Comparison of ENCODE assay signal across 9 mouse cellular contexts in genomic region chr17:33779967-33780295, GRCm38 (mm10). TPM values are rescaled to one million over a fixed set of nuclear protein-coding genes. Genes with fewer than 3 reads are reported as not detected.
A peak's percentile ranks its signal among the peaks of the same experiment; 100 is the strongest.
DNase-seq lines count a peak whose midpoint lies in the region; ATAC-seq and TF ChIP-seq lines count a peak whose summit lies in the region.
"Had no signal": no experiment of that assay in that cellular context is flagged by ENCODE, and none has a peak within 500 bp of the region (broad histone marks: within the 10 kb centered on the region; RNA-seq: fewer than 3 reads in every experiment).

No protein-coding gene starts in this region.

- no peak for ATAC-seq in midbrain, embryonic 16.5 days
- ATAC-seq in midbrain, embryonic 11.5 days (ENCODE audit: low FRiP score): no peak
- ATAC-seq in limb, embryonic 14.5 days (ENCODE audit: low FRiP score, low read depth): no peak
- ATAC-seq in megakaryocyte-erythroid progenitor cell, adult 5-6 weeks (replicated peaks; ENCODE audit: low FRiP score, low TSS enrichment, poor library complexity, severe bottlenecking): no peak

- DNase-seq in heart, adult 2 months: no peak
- no peak for DNase-seq in heart, postnatal 36 days
- DNase-seq in midbrain, embryonic 11.5 days (ENCODE audit: low spot score, missing footprints): no peak
- no peak for DNase-seq in limb, embryonic 14.5 days (ENCODE audit: low spot score)
- no peak for DNase-seq in gastrocnemius, postnatal 36 days
- no peak for DNase-seq in thymus, postnatal 14 days

- TF ChIP-seq EP300 in heart, adult 2 months (IDR thresholded peaks at IDR 0.05; ENCODE audit: insufficient read depth, low read depth, low read length): no peak

- no peak for TF ChIP-seq POLR2A in heart, adult 2 months (IDR thresholded peaks at IDR 0.05; ENCODE audit: insufficient read depth, low read depth, low read length)
- no peak for TF ChIP-seq POLR2A in limb, embryonic 14.5 days (IDR thresholded peaks at IDR 0.05; ENCODE audit: borderline replicate concordance, extremely low read depth, insufficient read depth, insufficient read length)

- H3K4me1 ChIP-seq in heart, adult 2 months (ENCODE audit: control insufficient read depth, insufficient read depth, low read length): peaks cover 27% of the 10 kb centered on the region
- H3K4me1 ChIP-seq in midbrain, embryonic 16.5 days (ENCODE audit: control insufficient read depth, insufficient read depth, low read length): peaks cover 12% of the 10 kb centered on the region; the same call in 1 of the 2 replicates
- H3K4me1 ChIP-seq in midbrain, embryonic 11.5 days (ENCODE audit: control insufficient read depth, insufficient read depth, low read length): peaks cover 5% of the 10 kb centered on the region
- H3K4me1 ChIP-seq in limb, embryonic 14.5 days (ENCODE audit: control insufficient read depth, insufficient read depth, low read length): peaks cover 47% of the 10 kb centered on the region

- WGBS in heart, adult 2 months: 12% methylated on average over 5 of the region's 5 CpGs
- WGBS in midbrain, embryonic 16.5 days: 90% methylated on average over 5 of the region's 5 CpGs
- 89% methylated on average over 5 of the region's 5 CpGs for WGBS in midbrain, embryonic 11.5 days
- 46% methylated on average over 5 of the region's 5 CpGs for WGBS in limb, embryonic 14.5 days

- H3K27me3 ChIP-seq in heart, adult 2 months (ENCODE audit: control insufficient read depth, insufficient read depth, low read length): no peaks in the 10 kb centered on the region
- no peaks in the 10 kb centered on the region for H3K27me3 ChIP-seq in midbrain, embryonic 16.5 days (ENCODE audit: control insufficient read depth, insufficient read depth, low read depth, low read length)
- no peaks in the 10 kb centered on the region for H3K27me3 ChIP-seq in midbrain, embryonic 11.5 days (ENCODE audit: control insufficient read depth, insufficient read depth, low read length)
- H3K27me3 ChIP-seq in limb, embryonic 14.5 days (ENCODE audit: control insufficient read depth, insufficient read depth, low read length): no peaks in the 10 kb centered on the region

- peak overlapping the region; percentile 95 for H3K4me2 ChIP-seq in midbrain, embryonic 16.5 days (ENCODE audit: low read length)
- H3K4me2 ChIP-seq in midbrain, embryonic 11.5 days: no peak overlapping the region
- peak overlapping the region; percentile 80 for H3K4me2 ChIP-seq in limb, embryonic 14.5 days (replicated peaks; ENCODE audit: low read depth, low read length, severe bottlenecking)

- no peaks in the 10 kb centered on the region for H3K9me3 ChIP-seq in midbrain, embryonic 16.5 days (replicated peaks; ENCODE audit: control insufficient read depth, low read length, poor library complexity, severe bottlenecking)
- H3K9me3 ChIP-seq in midbrain, embryonic 11.5 days (ENCODE audit: control insufficient read depth, low read length): no peaks in the 10 kb centered on the region
- no peaks in the 10 kb centered on the region for H3K9me3 ChIP-seq in limb, embryonic 14.5 days (ENCODE audit: control insufficient read depth, low read length)
- H3K9me3 ChIP-seq: megakaryocyte, embryonic 14.5 days had no signal

- peak overlapping the region; percentile 88 for H3K27ac ChIP-seq in heart, adult 2 months
- no peak overlapping the region for H3K27ac ChIP-seq in midbrain, embryonic 16.5 days (ENCODE audit: low read length)
- H3K27ac ChIP-seq in midbrain, embryonic 11.5 days (ENCODE audit: low read depth, low read length): no peak overlapping the region
- peak overlapping the region; percentile 90 for H3K27ac ChIP-seq in limb, embryonic 14.5 days (replicated peaks; ENCODE audit: low read depth, low read length)

- H3K36me3 ChIP-seq in heart, adult 2 months (ENCODE audit: control insufficient read depth, insufficient read depth, low read length): peaks cover 8% of the 10 kb centered on the region
- no peaks in the 10 kb centered on the region for H3K36me3 ChIP-seq in midbrain, embryonic 16.5 days (ENCODE audit: control insufficient read depth, insufficient read depth, low read length)
- no peaks in the 10 kb centered on the region for H3K36me3 ChIP-seq in midbrain, embryonic 11.5 days (ENCODE audit: control insufficient read depth, insufficient read depth, low read length)
- H3K36me3 ChIP-seq in limb, embryonic 14.5 days (ENCODE audit: control insufficient read depth, insufficient read depth, low read length): peaks cover 36% of the 10 kb centered on the region

- no peak overlapping the region for H3K9ac ChIP-seq in heart, adult 2 months (ENCODE audit: low read depth, low read length)
- no peak overlapping the region for H3K9ac ChIP-seq in midbrain, embryonic 16.5 days (ENCODE audit: low read depth, low read length)
- no peak overlapping the region for H3K9ac ChIP-seq in midbrain, embryonic 11.5 days (ENCODE audit: low read length)
- H3K9ac ChIP-seq in limb, embryonic 14.5 days (ENCODE audit: low read depth, low read length, severe bottlenecking): peak overlapping the region; percentile 63

- peak overlapping the region; percentile 56 for H3K4me3 ChIP-seq in heart, adult 2 months
- no peak overlapping the region for H3K4me3 ChIP-seq in midbrain, embryonic 16.5 days (ENCODE audit: low read depth, low read length)
- H3K4me3 ChIP-seq in midbrain, embryonic 11.5 days (ENCODE audit: low read depth, low read length): no peak overlapping the region
- H3K4me3 ChIP-seq in limb, embryonic 14.5 days (replicated peaks; ENCODE audit: low read length): peak overlapping the region; percentile 51

- no peak for TF ChIP-seq CTCF in heart, adult 2 months (IDR thresholded peaks at IDR 0.05)

- no peaks in the 10 kb centered on the region for H3K79me2 ChIP-seq in heart, adult 2 months (replicated peaks; ENCODE audit: control insufficient read depth, insufficient read depth, low read length)

- intact Hi-C loops in heart, adult 2 months (cut with DNase I): loop anchor here (2.0 kb wide), 1 partner anchor 23 kb away; no protein-coding TSS in a partner anchor
- intact Hi-C loops in heart, postnatal 36 days (cut with DNase I): loop anchor here (2.0 kb wide), 2 partner anchors 19 to 23 kb away; no protein-coding TSS in a partner anchor
- intact Hi-C loops in gastrocnemius, postnatal 36 days (cut with DNase I): no loop called here

RNA-seq across cellular contexts. Expression of gene Angptl4, which starts 1.7 kb away (rescaled TPM):
- total RNA-seq in heart, adult 2 months (2021): 1 to 10 TPM; 4.7 to 7.2 TPM
- 13.2 and 18.9 TPM in 2 replicates for polyA plus RNA-seq in heart, adult 2 months (2012; rRNA removed)
- 10 to 100 TPM; 18.2 to 58.8 TPM for total RNA-seq in heart, postnatal 36 days (2021)
- polyA plus RNA-seq in midbrain, embryonic 16.5 days (2015; fragmentation: Nextera tagmentation; extraction: Ambion mirVana): 16.8 and 17.4 TPM in 2 replicates
- polyA plus RNA-seq in midbrain, embryonic 11.5 days (2014; fragmentation: Nextera tagmentation; extraction: Ambion mirVana): 20.6 and 21.4 TPM in 2 replicates
- 29.7 and 32.6 TPM in 2 replicates for polyA plus RNA-seq in limb, embryonic 14.5 days (2012; rRNA removed)
- 44.2 and 61.1 TPM in 2 replicates for polyA plus RNA-seq in limb, embryonic 14.5 days (2014; fragmentation: Nextera tagmentation; extraction: Ambion mirVana)
- total RNA-seq in megakaryocyte-erythroid progenitor cell, adult 5-6 weeks (2014; fragmentation: Nextera tagmentation): 14.9 and 18.2 TPM in 2 replicates
- 13.0 and 17.1 TPM in 2 replicates for total RNA-seq in megakaryocyte-erythroid progenitor cell, adult 5-6 weeks (2017)
- total RNA-seq in gastrocnemius, postnatal 36 days (2021): 10 to 100 TPM in 1 of 2 experiments, 1 to 10 TPM in 1; 8.0 to 11.7 TPM

RNA-seq across cellular contexts. Expression of gene Rab11b, which starts 19.6 kb away (rescaled TPM):
- total RNA-seq in heart, adult 2 months (2021): 100 to 1,000 TPM; 238 to 272 TPM
- 388 and 477 TPM in 2 replicates for polyA plus RNA-seq in heart, adult 2 months (2012; rRNA removed)
- total RNA-seq in heart, postnatal 36 days (2021): 100 to 1,000 TPM; 269 to 304 TPM
- polyA plus RNA-seq in midbrain, embryonic 16.5 days (2015; fragmentation: Nextera tagmentation; extraction: Ambion mirVana): 503 and 519 TPM in 2 replicates
- polyA plus RNA-seq in midbrain, embryonic 11.5 days (2014; fragmentation: Nextera tagmentation; extraction: Ambion mirVana): 295 and 314 TPM in 2 replicates
- 312 and 394 TPM in 2 replicates for polyA plus RNA-seq in limb, embryonic 14.5 days (2012; rRNA removed)
- polyA plus RNA-seq in limb, embryonic 14.5 days (2014; fragmentation: Nextera tagmentation; extraction: Ambion mirVana): 192 and 221 TPM in 2 replicates
- total RNA-seq in megakaryocyte-erythroid progenitor cell, adult 5-6 weeks (2014; fragmentation: Nextera tagmentation): 98.0 and 144 TPM in 2 replicates
- total RNA-seq in megakaryocyte-erythroid progenitor cell, adult 5-6 weeks (2017): 27.5 and 33.0 TPM in 2 replicates
- 100 to 1,000 TPM; 120 to 147 TPM for total RNA-seq in gastrocnemius, postnatal 36 days (2021)

RNA-seq across cellular contexts. Expression of gene Kank3, which starts 30.4 kb away (rescaled TPM):
- 10 to 100 TPM; 54.6 to 61.0 TPM for total RNA-seq in heart, adult 2 months (2021)
- 139 and 168 TPM in 2 replicates for polyA plus RNA-seq in heart, adult 2 months (2012; rRNA removed)
- 10 to 100 TPM; 55.7 to 81.7 TPM for total RNA-seq in heart, postnatal 36 days (2021)
- polyA plus RNA-seq in midbrain, embryonic 16.5 days (2015; fragmentation: Nextera tagmentation; extraction: Ambion mirVana): 49.0 and 52.6 TPM in 2 replicates
- polyA plus RNA-seq in midbrain, embryonic 11.5 days (2014; fragmentation: Nextera tagmentation; extraction: Ambion mirVana): 18.3 and 23.9 TPM in 2 replicates
- polyA plus RNA-seq in limb, embryonic 14.5 days (2012; rRNA removed): 45.3 and 52.3 TPM in 2 replicates
- 31.1 and 32.1 TPM in 2 replicates for polyA plus RNA-seq in limb, embryonic 14.5 days (2014; fragmentation: Nextera tagmentation; extraction: Ambion mirVana)
- 12.0 and 19.7 TPM in 2 replicates for total RNA-seq in megakaryocyte-erythroid progenitor cell, adult 5-6 weeks (2014; fragmentation: Nextera tagmentation)
- total RNA-seq in megakaryocyte-erythroid progenitor cell, adult 5-6 weeks (2017): 1.6 and 2.4 TPM in 2 replicates
- total RNA-seq in gastrocnemius, postnatal 36 days (2021): 10 to 100 TPM; 15.3 to 22.5 TPM

RNA-seq across cellular contexts. Expression of gene Rps28, which starts 44.4 kb away (rescaled TPM):
- total RNA-seq in heart, adult 2 months (2021): 100 to 1,000 TPM; 683 to 757 TPM
- 329 and 480 TPM in 2 replicates for polyA plus RNA-seq in heart, adult 2 months (2012; rRNA removed)
- total RNA-seq in heart, postnatal 36 days (2021): 100 to 1,000 TPM; 764 to 784 TPM
- 407 and 416 TPM in 2 replicates for polyA plus RNA-seq in midbrain, embryonic 16.5 days (2015; fragmentation: Nextera tagmentation; extraction: Ambion mirVana)
- polyA plus RNA-seq in midbrain, embryonic 11.5 days (2014; fragmentation: Nextera tagmentation; extraction: Ambion mirVana): 748 and 845 TPM in 2 replicates
- 1,470 and 1,488 TPM in 2 replicates for polyA plus RNA-seq in limb, embryonic 14.5 days (2012; rRNA removed)
- polyA plus RNA-seq in limb, embryonic 14.5 days (2014; fragmentation: Nextera tagmentation; extraction: Ambion mirVana): 1,253 and 1,319 TPM in 2 replicates
- 3,294 and 3,898 TPM in 2 replicates for total RNA-seq in megakaryocyte-erythroid progenitor cell, adult 5-6 weeks (2014; fragmentation: Nextera tagmentation)
- total RNA-seq in megakaryocyte-erythroid progenitor cell, adult 5-6 weeks (2017): 3,120 and 3,626 TPM in 2 replicates
- total RNA-seq in gastrocnemius, postnatal 36 days (2021): 100 to 1,000 TPM; 503 to 584 TPM

RNA-seq across cellular contexts. Expression of gene Ndufa7, which starts 44.4 kb away (rescaled TPM):
- 100 to 1,000 TPM; 609 to 707 TPM for total RNA-seq in heart, adult 2 months (2021)
- polyA plus RNA-seq in heart, adult 2 months (2012; rRNA removed): 755 and 759 TPM in 2 replicates
- total RNA-seq in heart, postnatal 36 days (2021): 100 to 1,000 TPM; 648 to 672 TPM
- 428 and 439 TPM in 2 replicates for polyA plus RNA-seq in midbrain, embryonic 16.5 days (2015; fragmentation: Nextera tagmentation; extraction: Ambion mirVana)
- polyA plus RNA-seq in midbrain, embryonic 11.5 days (2014; fragmentation: Nextera tagmentation; extraction: Ambion mirVana): 408 and 456 TPM in 2 replicates
- 302 and 363 TPM in 2 replicates for polyA plus RNA-seq in limb, embryonic 14.5 days (2012; rRNA removed)
- polyA plus RNA-seq in limb, embryonic 14.5 days (2014; fragmentation: Nextera tagmentation; extraction: Ambion mirVana): 505 and 530 TPM in 2 replicates
- total RNA-seq in megakaryocyte-erythroid progenitor cell, adult 5-6 weeks (2014; fragmentation: Nextera tagmentation): 261 and 275 TPM in 2 replicates
- total RNA-seq in megakaryocyte-erythroid progenitor cell, adult 5-6 weeks (2017): 85.6 and 250 TPM in 2 replicates
- 100 to 1,000 TPM; 325 to 364 TPM for total RNA-seq in gastrocnemius, postnatal 36 days (2021)

Comparison
In these comparisons a context has a peak if more than half of its experiments do, and no peak if none do; other contexts are left out.
1. H3K27ac ChIP-seq: peak in heart, adult 2 months (single experiment) and limb, embryonic 14.5 days (single experiment); none in midbrain, embryonic 16.5 days (single experiment) and midbrain, embryonic 11.5 days (single experiment).
2. H3K4me3 ChIP-seq: peak in heart, adult 2 months (single experiment) and limb, embryonic 14.5 days (single experiment); none in midbrain, embryonic 16.5 days (single experiment) and midbrain, embryonic 11.5 days (single experiment).